Mouse (Mus musculus): ENCODE data around the gene Il12rb2. TPM values are rescaled to one million over a fixed set of nuclear protein-coding genes. Genes with fewer than 3 reads are reported as not detected.

Il12rb2 gene
- total and polyA plus RNA-seq, 3 experiments: 0.11 to 0.19 TPM; not detected in 1

DNA sequence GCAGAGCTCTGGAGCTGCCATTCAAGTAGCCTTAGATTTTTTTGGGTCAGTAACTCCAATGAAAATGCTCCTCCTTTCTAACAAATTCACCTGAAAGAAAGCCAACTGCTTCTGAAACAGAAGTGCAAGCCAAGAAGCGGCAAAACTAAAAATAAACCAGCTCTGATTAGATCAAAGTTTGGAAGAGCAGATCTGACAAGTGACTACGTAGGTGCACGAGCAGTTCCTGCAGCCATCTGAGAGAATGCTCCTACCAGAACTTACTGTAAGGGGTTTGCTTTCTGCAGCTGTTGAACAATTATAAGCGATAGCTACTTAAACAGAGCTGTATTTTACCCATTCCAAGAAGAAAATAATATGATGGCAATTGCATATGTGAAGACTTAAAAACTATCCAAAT is 73.5 kb downstream of the Il12rb2 start:
- TF ChIP-seq MYB (IDR thresholded peaks at IDR 0.05; ENCODE audit: low read depth, low read length) (no peak), ZMIZ1 (IDR thresholded peaks at IDR 0.05; ENCODE audit: low read depth, low read length) (no peak), GABPA (IDR thresholded peaks at IDR 0.05; ENCODE audit: low read depth, low read length) (no peak), ZKSCAN1 (IDR thresholded peaks at IDR 0.05; ENCODE audit: low read depth, low read length) (no peak), TAL1 (IDR thresholded peaks at IDR 0.05; ENCODE audit: low read length) (no peak), KAT2A (conservative IDR thresholded peaks at IDR 0.05; ENCODE audit: low read depth, low read length) (no peak), MAFK (IDR thresholded peaks at IDR 0.05; ENCODE audit: borderline replicate concordance, low read depth, low read length) (no peak), USF1 (IDR thresholded peaks at IDR 0.05; ENCODE audit: low read depth, low read length) (no peak), BHLHE40 (IDR thresholded peaks at IDR 0.05; ENCODE audit: borderline replicate concordance, low read depth, low read length) (no peak)
- no peak overlapping the region for H3K9ac ChIP-seq (ENCODE audit: control insufficient read depth, low read depth, low read length, poor library complexity, severe bottlenecking)
- H3K4me1 ChIP-seq (ENCODE audit: control insufficient read depth in 1 of 2, insufficient read depth in 2 of 2, low read length in 2 of 2): no peaks in the 10 kb centered on the region
- no peak for DNase-seq (ENCODE audit: low read depth, low spot score)
- no peaks in the 10 kb centered on the region for H3K79me2 ChIP-seq (ENCODE audit: control insufficient read depth, insufficient read depth, low read length, poor library complexity)
- H3K4me3 ChIP-seq (ENCODE audit: control insufficient read depth in 1 of 2, insufficient read depth in 1 of 2, low read depth in 2 of 2, low read length in 2 of 2): no peak overlapping the region
- no peaks in the 10 kb centered on the region for H3K9me3 ChIP-seq (replicated peaks; ENCODE audit: insufficient read depth, low read length)
- H3K27me3 ChIP-seq (ENCODE audit: control insufficient read depth in 1 of 2, insufficient read depth in 2 of 2, low read length in 2 of 2): no peaks in the 10 kb centered on the region
- no peak overlapping the region for H3K27ac ChIP-seq (ENCODE audit: control insufficient read depth, low read depth, low read length)
- no peaks in the 10 kb centered on the region; a peak in 1 of 4 replicates for H3K36me3 ChIP-seq (ENCODE audit: control insufficient read depth in 1 of 2, insufficient read depth in 2 of 2, low read length in 2 of 2)

DNA sequence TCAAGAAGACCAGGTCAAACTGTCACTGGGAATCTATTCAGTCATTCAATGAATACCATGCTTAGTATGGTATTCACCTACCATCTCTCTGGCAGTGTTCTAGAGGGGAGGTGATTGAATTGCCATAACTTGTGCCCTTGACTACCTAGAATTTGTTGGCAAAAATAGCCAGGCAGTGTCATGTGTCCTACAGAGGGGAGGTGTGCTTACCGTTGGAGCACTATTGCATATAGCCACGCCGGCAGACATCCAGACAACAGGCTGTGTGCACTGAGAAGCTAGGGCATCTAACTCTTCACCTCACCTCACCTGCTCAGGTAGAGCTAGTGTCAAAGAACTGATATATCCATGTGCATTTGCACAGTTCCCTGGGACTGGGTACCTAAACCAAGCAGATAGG is 74.8 kb downstream of the Il12rb2 start:
- H3K27ac ChIP-seq (ENCODE audit: control insufficient read depth, low read depth, low read length): no peak overlapping the region
- no peaks in the 10 kb centered on the region for H3K27me3 ChIP-seq (ENCODE audit: control insufficient read depth in 1 of 2, insufficient read depth in 2 of 2, low read length in 2 of 2)

More for the DNA sequence above, 74.8 kb downstream of the Il12rb2 start:
- Histone ChIP-seq H3K79me2 (ENCODE audit: control insufficient read depth, insufficient read depth, low read length, poor library complexity) (no peaks in the 10 kb centered on the region), H3K9ac (ENCODE audit: control insufficient read depth, low read depth, low read length, poor library complexity, severe bottlenecking) (no peak overlapping the region), H3K36me3 (ENCODE audit: control insufficient read depth in 1 of 2, insufficient read depth in 2 of 2, low read length in 2 of 2) (no peaks in the 10 kb centered on the region; a peak in 1 of 4 replicates), H3K4me1 (ENCODE audit: control insufficient read depth in 1 of 2, insufficient read depth in 2 of 2, low read length in 2 of 2) (no peaks in the 10 kb centered on the region), H3K4me3 (ENCODE audit: control insufficient read depth in 1 of 2, insufficient read depth in 1 of 2, low read depth in 2 of 2, low read length in 2 of 2) (no peak overlapping the region), H3K9me3 (replicated peaks; ENCODE audit: insufficient read depth, low read length) (no peaks in the 10 kb centered on the region)
- DNase-seq (ENCODE audit: low read depth, low spot score): no peak
- no peak for TF ChIP-seq CHD2 (IDR thresholded peaks at IDR 0.05; ENCODE audit: low read length)
- no peak for TF ChIP-seq MYB (IDR thresholded peaks at IDR 0.05; ENCODE audit: low read depth, low read length)
- no peak for TF ChIP-seq MYC (IDR thresholded peaks at IDR 0.05; ENCODE audit: low read depth, low read length)
- TF ChIP-seq KAT2A (conservative IDR thresholded peaks at IDR 0.05; ENCODE audit: low read depth, low read length): no peak
- no peak for TF ChIP-seq TBP (IDR thresholded peaks at IDR 0.05; ENCODE audit: low read depth, low read length)
- TF ChIP-seq CTCF (IDR thresholded peaks at IDR 0.05 in 2 of 3, conservative IDR thresholded peaks at IDR 0.05 in 1 of 3; ENCODE audit: control insufficient read depth in 1 of 3, insufficient read depth in 1 of 3, low read depth in 2 of 3, low read length in 3 of 3, poor library complexity in 1 of 3, severe bottlenecking in 1 of 3): no peak
- no peak for TF ChIP-seq BHLHE40 (IDR thresholded peaks at IDR 0.05; ENCODE audit: borderline replicate concordance, low read depth, low read length)
- TF ChIP-seq JUND (IDR thresholded peaks at IDR 0.05; ENCODE audit: low read depth, low read length): no peak
- TF ChIP-seq MAFK (IDR thresholded peaks at IDR 0.05; ENCODE audit: borderline replicate concordance, low read depth, low read length): no peak
- no peak for TF ChIP-seq USF1 (IDR thresholded peaks at IDR 0.05; ENCODE audit: low read depth, low read length)
- TF ChIP-seq MEF2A (IDR thresholded peaks at IDR 0.05; ENCODE audit: extremely low read depth, insufficient replicate concordance, low read depth, low read length, poor library complexity, severe bottlenecking): no peak
- no peak for TF ChIP-seq ZNF384 (IDR thresholded peaks at IDR 0.05; ENCODE audit: low read depth, low read length)
- no peak for TF ChIP-seq NELFE (IDR thresholded peaks at IDR 0.05; ENCODE audit: low read depth, low read length)
- TF ChIP-seq RCOR1 (IDR thresholded peaks at IDR 0.05; ENCODE audit: low read depth, low read length): no peak
- no peak for TF ChIP-seq E2F4 (IDR thresholded peaks at IDR 0.05; ENCODE audit: borderline replicate concordance, low read depth, low read length)
- no peak for TF ChIP-seq MXI1 (IDR thresholded peaks at IDR 0.05; ENCODE audit: low read depth, low read length)
- no peak for TF ChIP-seq ZC3H11A (IDR thresholded peaks at IDR 0.05; ENCODE audit: low read depth, low read length)
- TF ChIP-seq POLR2A (IDR thresholded peaks at IDR 0.05; ENCODE audit: control insufficient read depth in 1 of 2, insufficient read depth in 1 of 2, low read depth in 1 of 2, low read length in 2 of 2, poor library complexity in 1 of 2): no peak
- TF ChIP-seq MAZ (IDR thresholded peaks at IDR 0.05; ENCODE audit: low read depth, low read length): no peak

Data from MEL (cell line).